Mouse (Mus musculus) MEL (cell line): ENCODE data around the gene C8b.

Experiments
- BHLHE40 ChIP-seq: IDR thresholded peaks from 2 replicates; pipeline ENCODE4 v1.6.1; 2012; ENCODE audit warnings: low read depth, mild to moderate bottlenecking, inconsistent platforms, low read length, improper control_type of control experiment, borderline replicate concordance
- CTCF ChIP-seq, 3 experiments: IDR thresholded peaks in 2 of 3; conservative IDR thresholded peaks in 1 of 3; 2 replicates each; pipeline ENCODE4 v1.5.1; 2011 to 2012; ENCODE audit warnings: low read length in 3 of 3, low read depth in 2 of 3, mild to moderate bottlenecking in 2 of 3, improper control_type of control experiment in 1 of 3, inconsistent platforms in 1 of 3, mixed read lengths in 1 of 3, moderate library complexity in 1 of 3; ENCODE audit not compliant: control insufficient read depth in 1 of 3, insufficient read depth in 1 of 3, poor library complexity in 1 of 3, severe bottlenecking in 1 of 3
- E2F4 ChIP-seq: IDR thresholded peaks from 2 replicates; pipeline ENCODE4 v1.6.1; 2011; ENCODE audit warnings: low read depth, low read length, improper control_type of control experiment, borderline replicate concordance
- ELF1 ChIP-seq: IDR thresholded peaks from 2 replicates; pipeline ENCODE4 v1.6.1; 2014; ENCODE audit warnings: low read depth, mild to moderate bottlenecking, inconsistent platforms, low read length, improper control_type of control experiment, moderate library complexity
- EP300 ChIP-seq, 2 experiments: IDR thresholded peaks; 2 replicates each; pipeline ENCODE4 v1.6.1; 2011; ENCODE audit warnings: improper control_type of control experiment in 2 of 2, low read length in 2 of 2, low read depth in 1 of 2, mild to moderate bottlenecking in 1 of 2
- GATA1 ChIP-seq: IDR thresholded peaks from 2 replicates; pipeline ENCODE4 v1.6.1; 2011; ENCODE audit warnings: low read depth, low read length, improper control_type of control experiment
- JUND ChIP-seq: IDR thresholded peaks from 2 replicates; pipeline ENCODE4 v1.6.1; 2011; ENCODE audit warnings: low read depth, mild to moderate bottlenecking, improper control_type of control experiment, low read length
- KAT2A ChIP-seq: conservative IDR thresholded peaks from 2 replicates; pipeline ENCODE4 v1.6.1; 2012; ENCODE audit warnings: low read depth, low read length, improper control_type of control experiment, inconsistent platforms
- MAFK ChIP-seq: IDR thresholded peaks from 2 replicates; pipeline ENCODE4 v1.6.1; 2011; ENCODE audit warnings: low read depth, mild to moderate bottlenecking, low read length, improper control_type of control experiment, borderline replicate concordance
- MEF2A ChIP-seq: IDR thresholded peaks from 2 replicates; pipeline ENCODE4 v1.6.1; 2014; ENCODE audit warnings: low read depth, mild to moderate bottlenecking, inconsistent platforms, low read length, improper control_type of control experiment; ENCODE audit not compliant: poor library complexity, insufficient replicate concordance, severe bottlenecking; ENCODE audit errors: extremely low read depth
- MYB ChIP-seq: IDR thresholded peaks from 2 replicates; pipeline ENCODE4 v1.6.1; 2011; ENCODE audit warnings: mild to moderate bottlenecking, low read depth, low read length, improper control_type of control experiment
- POLR2A ChIP-seq, 2 experiments: IDR thresholded peaks; 2 replicates each; pipeline ENCODE4 v1.6.1; 2011 to 2012; ENCODE audit warnings: low read length in 2 of 2, mild to moderate bottlenecking in 2 of 2, control low read depth in 1 of 2, improper control_type of control experiment in 1 of 2, low read depth in 1 of 2, moderate library complexity in 1 of 2; ENCODE audit not compliant: control insufficient read depth in 1 of 2, insufficient read depth in 1 of 2, poor library complexity in 1 of 2
- UBTF ChIP-seq: IDR thresholded peaks from 2 replicates; pipeline ENCODE4 v1.6.1; 2012; ENCODE audit warnings: low read depth, mild to moderate bottlenecking, inconsistent platforms, low read length, improper control_type of control experiment, moderate library complexity, borderline replicate concordance; ENCODE audit not compliant: insufficient read depth
- ZMIZ1 ChIP-seq: IDR thresholded peaks from 2 replicates; pipeline ENCODE4 v1.6.1; 2012; ENCODE audit warnings: low read depth, mild to moderate bottlenecking, inconsistent platforms, low read length, improper control_type of control experiment, moderate library complexity

GRCm38 (mm10) chr4:104816519-104817232 is 50.6 kb downstream of the C8b start:
- TF ChIP-seq EP300 (IDR thresholded peaks at IDR 0.05; ENCODE audit: low read depth in 1 of 2, low read length in 2 of 2): no peak
- TF ChIP-seq BHLHE40: no peak
- TF ChIP-seq POLR2A (IDR thresholded peaks at IDR 0.05; ENCODE audit: control insufficient read depth in 1 of 2, insufficient read depth in 1 of 2, low read depth in 1 of 2, low read length in 2 of 2, poor library complexity in 1 of 2): no peak
- TF ChIP-seq MYB: no peak
- TF ChIP-seq JUND: no peak
- TF ChIP-seq E2F4: no peak
- no peak for TF ChIP-seq GATA1
- TF ChIP-seq ZMIZ1: no peak
- TF ChIP-seq UBTF: no peak
- TF ChIP-seq KAT2A: no peak
- TF ChIP-seq MEF2A: no peak
- TF ChIP-seq ELF1: no peak
- TF ChIP-seq CTCF (IDR thresholded peaks at IDR 0.05 in 2 of 3, conservative IDR thresholded peaks at IDR 0.05 in 1 of 3; ENCODE audit: control insufficient read depth in 1 of 3, insufficient read depth in 1 of 3, low read depth in 2 of 3, low read length in 3 of 3, poor library complexity in 1 of 3, severe bottlenecking in 1 of 3): no peak
- TF ChIP-seq MAFK: no peak
